Mouse (Mus musculus) lung, postnatal 0 days (tissue): ENCODE results near the gene Plpp1. TPM values are rescaled to one million over a fixed set of nuclear protein-coding genes. Genes with fewer than 3 reads are reported as not detected.
A peak's percentile ranks its signal among the peaks of the same experiment; 100 is the strongest.

Source experiments
- ATAC-seq: fragments of 200-750 bp; cut with Nextera tagmentation; 2 replicates; pipeline ENCODE4 v1.8.0; 2017; ENCODE audit warnings: moderate library complexity
- DNase-seq: peaks from one replicate; pipeline ENCODE4 v3.0.0-alpha.2; 2016; ENCODE audit warnings: low spot score
- H3K27ac ChIP-seq: fragments of 300-500 bp; sonication (generic); 2 replicates; pipeline ENCODE4 v1.5.1; 2014; ENCODE audit warnings: antibody characterized with exemption, mild to moderate bottlenecking, low read length, mixed read lengths
- H3K27me3 ChIP-seq: fragments of 300-500 bp; sonication (generic); replicated peaks from 2 replicates; pipeline ENCODE4 v1.6.1; 2014; ENCODE audit warnings: low read length, mixed read lengths; ENCODE audit not compliant: insufficient read depth
- H3K36me3 ChIP-seq: fragments of 300-500 bp; sonication (generic); 2 replicates; pipeline ENCODE4 v1.6.1; 2014; ENCODE audit warnings: low read length, mixed read lengths; ENCODE audit not compliant: insufficient read depth
- H3K4me1 ChIP-seq: fragments of 300-500 bp; sonication (generic); 2 replicates; pipeline ENCODE4 v1.6.1; 2014; ENCODE audit warnings: antibody characterized with exemption, low read depth, low read length, mixed read lengths; ENCODE audit not compliant: insufficient read depth
- H3K4me2 ChIP-seq: fragments of 300-500 bp; sonication (generic); replicated peaks from 2 replicates; pipeline ENCODE4 v1.6.1; 2014; ENCODE audit warnings: low read depth, mild to moderate bottlenecking, low read length, moderate library complexity, mixed read lengths
- H3K4me3 ChIP-seq: fragments of 300-500 bp; sonication (generic); 2 replicates; pipeline ENCODE4 v1.5.1; 2014; ENCODE audit warnings: low read depth, low read length
- H3K9ac ChIP-seq: fragments of 300-500 bp; sonication (generic); replicated peaks from 2 replicates; pipeline ENCODE4 v1.6.1; 2014; ENCODE audit warnings: low read depth, mild to moderate bottlenecking
- H3K9me3 ChIP-seq: fragments of 300-500 bp; sonication (generic); 2 replicates; pipeline ENCODE4 v1.6.1; 2016; ENCODE audit warnings: low read length, mixed read lengths
- CTCF ChIP-seq: IDR thresholded peaks from 2 replicates; pipeline ENCODE4 v1.5.1; 2016; ENCODE audit warnings: antibody characterized with exemption, mild to moderate bottlenecking
- EP300 ChIP-seq: IDR thresholded peaks from 2 replicates; pipeline ENCODE4 v1.6.1; 2016; ENCODE audit warnings: antibody characterized with exemption, mild to moderate bottlenecking, control low read depth
- WGBS: fragments of 180-500 bp; shearing (Covaris S2); extraction: QIAGEN DNeasy Blood & Tissue Kit; methylation state at CpG from one replicate; pipeline ENCODE4 v1.1.7; 2014; 5-methylcytosine and 5-hydroxymethylcytosine counted together
- polyA plus RNA-seq: library from polyadenylated mRNA; unstranded; fragments of >200 nt; fragmentation: Nextera tagmentation; extraction: Ambion mirVana; gene quantifications from 2 replicates; pipeline ENCODE4 v1.2.1, GENCODE M21; 2015

Gene Plpp1
- polyA plus RNA-seq, 1 experiment from 2014 or later = 292 TPM

DNA sequence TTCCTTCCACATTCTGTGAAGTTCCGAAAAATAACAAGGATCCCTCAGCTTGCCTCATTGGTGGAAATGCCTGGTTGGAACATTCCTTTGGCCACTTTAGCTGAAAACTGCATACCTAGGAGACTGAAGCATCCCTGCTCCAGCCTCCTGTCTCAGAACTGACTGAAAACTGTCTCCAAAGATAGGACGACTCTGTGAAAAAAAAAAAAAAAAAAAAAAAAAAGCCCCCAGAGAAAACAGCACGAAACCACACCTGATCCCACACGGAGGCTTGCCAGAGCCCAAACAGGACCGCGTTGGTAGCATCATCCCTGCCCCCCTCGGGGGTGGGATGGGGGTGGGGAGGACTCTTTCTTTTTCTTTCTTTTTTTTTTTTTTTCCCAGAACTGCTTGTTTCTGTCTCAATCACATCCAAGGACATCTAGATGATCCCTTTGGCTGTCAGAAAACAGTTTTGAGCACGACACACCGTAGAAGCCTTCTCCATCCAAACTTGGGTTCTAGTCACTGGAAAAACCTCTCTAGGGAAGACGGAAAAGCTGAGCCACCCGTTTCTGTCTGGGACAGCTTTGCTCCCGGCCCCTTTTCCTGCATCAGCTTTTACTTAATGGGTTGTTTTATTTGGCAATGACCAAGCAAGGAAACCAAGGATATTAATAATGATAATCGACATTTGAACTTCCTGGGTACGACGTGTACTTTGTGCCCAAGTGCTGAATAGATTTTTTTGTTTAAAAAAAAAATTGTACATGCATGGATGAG lies 29.0 kb upstream of the Plpp1 start:
- H3K4me3 ChIP-seq = no peak overlapping the region
- H3K9me3 ChIP-seq = no peaks in the 10 kb centered on the region
- WGBS = 22% methylated on average over 15 of the region's 15 CpGs
- peak overlapping the region; percentile 42 for H3K4me2 ChIP-seq
- ATAC-seq (peak; percentile 43), DNase-seq (peak; percentile 85)
- no peaks in the 10 kb centered on the region for H3K27me3 ChIP-seq
- H3K27ac ChIP-seq = peak overlapping the region; percentile 84
- H3K9ac ChIP-seq = no peak overlapping the region
- peaks cover 8% of the 10 kb centered on the region; the same call in 1 of the 2 replicates for H3K4me1 ChIP-seq
- TF ChIP-seq CTCF (no peak), EP300 (peak; percentile 97)
- no peaks in the 10 kb centered on the region for H3K36me3 ChIP-seq

DNA sequence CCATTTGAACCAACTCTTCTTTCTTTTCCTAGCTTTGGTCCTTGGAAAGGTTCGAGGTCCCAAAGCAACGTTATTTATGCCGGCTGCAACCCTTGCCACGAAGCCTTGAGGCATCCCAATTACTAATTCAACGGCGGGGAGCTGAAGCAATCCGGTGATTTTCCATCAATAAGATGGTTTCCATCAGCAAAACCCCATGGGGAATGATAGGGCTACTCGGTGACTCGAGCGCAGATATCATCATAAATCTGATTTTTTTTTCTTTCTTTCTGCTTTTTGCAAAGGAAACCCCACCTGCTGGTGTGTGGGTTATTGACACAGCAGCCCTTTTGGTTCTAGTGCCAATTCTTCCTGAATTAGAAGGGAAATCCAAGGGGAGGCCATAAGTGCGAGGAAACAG lies 28.3 kb upstream of the Plpp1 start:
- no peak overlapping the region; the same call in 1 of the 2 replicates for H3K4me2 ChIP-seq
- ATAC-seq (no peak), DNase-seq (no peak)
- peaks cover 8% of the 10 kb centered on the region; the same call in 1 of the 2 replicates for H3K4me1 ChIP-seq
- WGBS = 72% methylated on average over 11 of the region's 11 CpGs
- H3K27ac ChIP-seq = peak overlapping the region; percentile 65
- H3K36me3 ChIP-seq = no peaks in the 10 kb centered on the region
- H3K9ac ChIP-seq = no peak overlapping the region
- H3K4me3 ChIP-seq = no peak overlapping the region
- no peaks in the 10 kb centered on the region for H3K9me3 ChIP-seq
- no peaks in the 10 kb centered on the region for H3K27me3 ChIP-seq
- TF ChIP-seq EP300 (no peak), CTCF (peak; percentile 30)

DNA sequence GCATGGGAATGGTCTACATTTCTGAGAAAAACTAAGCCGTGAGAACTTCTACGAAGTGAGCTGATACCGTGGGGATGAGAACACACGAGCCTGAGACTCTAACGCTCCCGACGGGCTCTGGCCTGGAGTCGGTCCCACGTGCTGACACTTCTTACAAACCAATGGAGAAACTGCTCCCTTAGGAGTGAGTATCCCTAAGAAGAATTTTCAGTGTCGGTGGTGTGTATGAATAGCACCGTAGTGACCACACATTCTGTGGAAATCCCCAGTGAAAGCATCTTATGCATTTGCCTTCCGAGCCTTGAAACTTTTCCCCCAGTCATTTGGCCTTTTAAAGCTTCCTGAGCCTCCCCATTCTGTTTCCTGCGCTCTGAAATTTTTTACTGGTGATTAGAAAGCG lies 27.7 kb upstream of the Plpp1 start:
- no peaks in the 10 kb centered on the region for H3K27me3 ChIP-seq
- no peak overlapping the region for H3K4me2 ChIP-seq
- no peaks in the 10 kb centered on the region for H3K36me3 ChIP-seq
- WGBS = 79% methylated on average over 14 of the region's 14 CpGs
- ATAC-seq (no peak), DNase-seq (no peak)
- no peak overlapping the region for H3K4me3 ChIP-seq
- TF ChIP-seq CTCF (no peak), EP300 (no peak)
- H3K9me3 ChIP-seq = no peaks in the 10 kb centered on the region
- no peak overlapping the region for H3K27ac ChIP-seq
- no peak overlapping the region for H3K9ac ChIP-seq
- peaks cover 8% of the 10 kb centered on the region; the same call in 1 of the 2 replicates for H3K4me1 ChIP-seq

DNA sequence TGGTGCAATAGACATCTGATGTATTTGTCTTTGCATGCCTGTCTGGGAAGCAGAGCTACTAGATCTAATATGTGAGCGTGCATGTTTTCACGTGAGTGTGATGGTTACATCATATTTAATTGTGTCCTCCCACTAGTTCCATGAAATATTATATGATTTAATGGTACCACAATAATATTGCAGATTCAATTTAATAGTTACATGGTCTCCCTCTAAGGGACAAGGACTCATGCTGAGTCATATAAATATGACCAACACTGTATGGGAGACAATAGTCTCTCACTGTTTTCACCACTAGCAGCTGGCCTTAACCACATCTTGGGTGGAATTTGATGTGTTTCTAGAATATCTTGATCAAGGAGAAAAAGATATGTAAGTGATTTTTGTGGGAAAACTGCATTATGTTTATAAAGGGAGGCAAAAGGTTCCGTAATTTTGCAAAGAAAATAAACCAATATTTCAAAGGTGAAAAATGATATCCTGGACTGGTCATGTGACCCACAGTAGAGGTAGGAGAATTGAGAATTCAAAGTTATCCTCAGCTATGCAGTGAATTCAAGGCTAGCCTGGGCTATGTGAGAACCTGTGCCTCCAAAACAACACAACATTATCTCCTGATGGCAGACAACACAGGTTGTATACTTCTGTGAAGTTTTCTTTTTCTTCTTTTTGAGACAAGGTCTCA lies 26.5 kb upstream of the Plpp1 start:
- Histone ChIP-seq H3K27me3 (no peaks in the 10 kb centered on the region), H3K9ac (no peak overlapping the region), H3K4me2 (no peak overlapping the region), H3K27ac (no peak overlapping the region), H3K4me3 (no peak overlapping the region), H3K9me3 (no peaks in the 10 kb centered on the region), H3K36me3 (no peaks in the 10 kb centered on the region), H3K4me1 (peaks cover 8% of the 10 kb centered on the region; the same call in 1 of the 2 replicates)
- ATAC-seq (no peak), DNase-seq (no peak)
- WGBS = 92% methylated on average over 3 of the region's 3 CpGs
- TF ChIP-seq EP300 (no peak), CTCF (no peak)

DNA sequence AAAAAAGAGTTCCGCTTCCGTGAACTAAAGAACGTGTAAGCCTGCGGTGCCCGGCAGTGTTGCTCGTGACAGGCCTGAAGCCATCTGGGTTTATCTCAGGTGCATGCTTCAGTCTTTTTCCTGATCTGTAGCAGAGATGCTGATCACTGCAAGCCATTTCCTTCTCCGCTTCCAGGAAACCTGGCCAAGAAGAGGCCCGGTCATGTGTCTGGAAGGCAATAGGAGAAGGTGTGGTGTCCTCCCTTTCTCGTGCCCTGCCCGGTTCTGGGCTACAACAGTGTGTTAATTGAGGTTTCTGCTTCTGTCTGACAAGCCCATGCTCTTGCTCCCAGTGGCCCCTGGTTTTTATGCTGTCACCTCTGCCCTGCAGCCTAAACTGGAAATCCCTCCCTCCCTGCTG lies 24.7 kb upstream of the Plpp1 start:
- DNase-seq = no peak
- ATAC-seq = no peak
- Histone ChIP-seq H3K4me1 (peaks cover 6% of the 10 kb centered on the region; the same call in 1 of the 2 replicates), H3K4me2 (no peak overlapping the region), H3K27ac (no peak overlapping the region), H3K4me3 (no peak overlapping the region), H3K36me3 (no peaks in the 10 kb centered on the region), H3K27me3 (no peaks in the 10 kb centered on the region), H3K9me3 (no peaks in the 10 kb centered on the region), H3K9ac (no peak overlapping the region)
- TF ChIP-seq EP300 = no peak
- no peak for TF ChIP-seq CTCF
- 80% methylated on average over 10 of the region's 10 CpGs for WGBS

DNA sequence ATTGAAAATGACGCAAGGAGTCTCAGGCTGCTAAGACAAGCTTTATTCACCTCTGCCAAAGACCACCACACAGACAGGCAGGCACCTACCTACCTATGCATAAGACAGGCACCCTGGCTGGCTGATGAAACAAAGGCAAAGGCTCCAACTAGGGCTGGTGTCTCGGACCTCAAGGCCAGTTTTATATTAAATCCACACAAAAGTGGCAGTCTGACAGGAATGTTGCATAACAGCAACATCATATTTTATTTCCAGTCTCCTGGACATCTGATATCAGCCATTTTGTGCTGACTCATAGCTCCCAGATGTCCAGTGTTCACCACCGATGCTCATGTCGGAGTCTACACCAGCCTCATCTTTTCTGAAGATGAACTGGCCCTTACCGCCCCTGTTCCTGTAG lies 22.2 kb upstream of the Plpp1 start:
- ATAC-seq = no peak

More for the DNA sequence above, 22.2 kb upstream of the Plpp1 start:
- H3K4me2 ChIP-seq = no peak overlapping the region
- H3K27me3 ChIP-seq = no peaks in the 10 kb centered on the region
- H3K9me3 ChIP-seq = no peaks in the 10 kb centered on the region
- H3K4me1 ChIP-seq = no peaks in the 10 kb centered on the region
- no peak overlapping the region for H3K27ac ChIP-seq
- H3K36me3 ChIP-seq = no peaks in the 10 kb centered on the region
- H3K9ac ChIP-seq = no peak overlapping the region
- 84% methylated on average over 5 of the region's 5 CpGs for WGBS
- no peak for TF ChIP-seq CTCF
- no peak for TF ChIP-seq EP300
- H3K4me3 ChIP-seq = no peak overlapping the region
- DNase-seq = no peak
